Mouse (Mus musculus) layer of hippocampus, adult 8-10 months (tissue): Measurements from ENCODE around the gene Tmem9b. TPM values are rescaled to one million over a fixed set of nuclear protein-coding genes. Genes with fewer than 3 reads are reported as not detected.

Source experiments
- DNase-seq, 2 experiments: peaks; one replicate each; pipeline ENCODE4 v3.0.0; 2022; ENCODE audit warnings: low spot score in 2 of 2
- total RNA-seq, 4 experiments: library from RNA; stranded (reverse); gene quantifications; 2 replicates each; pipeline ENCODE4 v1.2.4; 2022

The Tmem9b gene
- 100 to 1,000 TPM in 2 of 4 experiments, 10 to 100 TPM in 2; 98.5 to 101 (median 99.8) TPM for total RNA-seq

- peak; percentile 49 to 77 for DNase-seq
These were observed at the start of gene Tmem9b for GRCm38 (mm10) chr7:109752008-109752925. Gene Tmem9b, minus strand, starts transcription at chr7:109752875.

- peak in 1 of 2 experiments; percentile 29 for DNase-seq
These were observed 48.0 kb upstream of the Tmem9b start for GRCm38 (mm10) chr7:109800626-109801025.

GRCm38 (mm10) chr7:109799168-109799567 lies 46.5 kb upstream of the Tmem9b start:
- no peak for DNase-seq

GRCm38 (mm10) chr7:109795564-109795963 lies 42.9 kb upstream of the Tmem9b start:
- DNase-seq: no peak

- no peak for DNase-seq
These were observed 41.9 kb upstream of the Tmem9b start for GRCm38 (mm10) chr7:109794556-109794955.

- peak; percentile 26 to 54 for DNase-seq
These were observed 40.1 kb upstream of the Tmem9b start for GRCm38 (mm10) chr7:109792759-109793158.

- no peak for DNase-seq
These were observed 38.1 kb upstream of the Tmem9b start for GRCm38 (mm10) chr7:109790818-109791217.

GRCm38 (mm10) chr7:109787860-109788259 lies 35.2 kb upstream of the Tmem9b start:
- DNase-seq: no peak

- DNase-seq: no peak
These were observed 30.6 kb upstream of the Tmem9b start for GRCm38 (mm10) chr7:109783281-109783680.

- peak; percentile 64 to 65 for DNase-seq
These were observed 29.0 kb upstream of the Tmem9b start, which contains the start of gene Nrip3 for GRCm38 (mm10) chr7:109781470-109782203. Gene Nrip3, minus strand, starts transcription at chr7:109782025.

GRCm38 (mm10) chr7:109781087-109781469 lies 28.4 kb upstream of the Tmem9b start:
- DNase-seq: no peak

GRCm38 (mm10) chr7:109772251-109772650 lies 19.6 kb upstream of the Tmem9b start:
- DNase-seq: no peak

- DNase-seq: no peak
These were observed 16.2 kb upstream of the Tmem9b start for GRCm38 (mm10) chr7:109768699-109769383.

GRCm38 (mm10) chr7:109767575-109768350 lies 15.1 kb upstream of the Tmem9b start:
- DNase-seq: no peak

- DNase-seq: no peak
These were observed 11.3 kb upstream of the Tmem9b start for GRCm38 (mm10) chr7:109764009-109764408.

GRCm38 (mm10) chr7:109756291-109756690 lies 3.6 kb upstream of the Tmem9b start:
- DNase-seq: no peak

GRCm38 (mm10) chr7:109754034-109754433 lies 1.4 kb upstream of the Tmem9b start:
- no peak for DNase-seq

- DNase-seq: no peak
These were observed 1.2 kb downstream of the Tmem9b start for GRCm38 (mm10) chr7:109751427-109752007.

- no peak for DNase-seq
These were observed 4.9 kb downstream of the Tmem9b start for GRCm38 (mm10) chr7:109747747-109748146.

- DNase-seq: no peak
These were observed 11.0 kb downstream of the Tmem9b start for GRCm38 (mm10) chr7:109741703-109742102.
